Mouse (Mus musculus): Measurements from ENCODE around the gene Ifna7.
"Not testable (repeated sequence)": the region's sequence is repeated elsewhere in the genome, so short reads cannot be mapped to it uniquely, and the experiment has no call there.

Ifna7 gene

DNA sequence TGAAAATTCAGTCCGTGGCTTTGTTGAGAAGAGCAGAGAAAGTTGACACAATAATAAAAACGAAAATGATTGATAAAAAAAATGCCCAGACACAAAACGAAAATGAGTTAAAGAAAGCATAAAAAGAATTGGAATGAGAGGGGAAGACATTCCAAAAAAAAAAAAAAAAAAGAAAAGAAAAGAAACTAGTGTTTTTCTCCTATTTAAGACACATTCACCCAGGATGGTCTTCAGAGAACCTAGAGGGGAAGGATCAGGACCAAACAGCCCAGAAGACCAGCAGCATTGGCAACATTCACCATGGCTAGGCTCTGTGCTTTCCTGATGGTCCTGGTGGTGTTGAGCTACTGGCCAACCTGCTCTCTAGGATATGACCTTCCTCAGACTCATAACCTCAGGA is at the start of gene Ifna7:
Gene Ifna7 (plus strand): TSS at position 301 of the 400 bp plus-strand sequence.
- no peak for DNase-seq (ENCODE audit: low spot score in 2 of 2)

DNA sequence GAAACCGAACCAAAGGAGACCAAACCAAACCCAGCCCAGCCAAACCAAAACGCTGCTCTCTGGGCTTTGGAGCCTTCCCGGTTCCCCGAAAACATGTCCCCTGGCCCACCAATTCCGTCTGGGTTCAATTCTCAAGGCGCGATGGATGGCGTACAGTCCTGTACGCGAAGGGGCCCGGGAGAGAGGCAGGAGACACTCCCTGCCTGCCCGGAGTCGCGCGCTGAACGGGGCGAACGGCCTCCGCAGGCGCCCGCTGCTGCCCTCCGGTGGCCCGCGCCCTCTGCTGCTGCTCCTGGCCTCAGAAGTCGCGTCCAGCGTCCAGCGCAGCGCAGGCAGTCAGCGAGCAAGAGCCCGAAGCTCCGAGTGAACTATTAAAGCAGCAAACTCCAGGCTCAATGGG is 42.5 kb upstream of the Ifna7 start, which contains the start of gene Gm13290:
Gene Gm13290 (plus strand): TSS at position 301 of the 400 bp plus-strand sequence.
- not testable (repeated sequence) for DNase-seq (ENCODE audit: low spot score in 2 of 2)

DNA sequence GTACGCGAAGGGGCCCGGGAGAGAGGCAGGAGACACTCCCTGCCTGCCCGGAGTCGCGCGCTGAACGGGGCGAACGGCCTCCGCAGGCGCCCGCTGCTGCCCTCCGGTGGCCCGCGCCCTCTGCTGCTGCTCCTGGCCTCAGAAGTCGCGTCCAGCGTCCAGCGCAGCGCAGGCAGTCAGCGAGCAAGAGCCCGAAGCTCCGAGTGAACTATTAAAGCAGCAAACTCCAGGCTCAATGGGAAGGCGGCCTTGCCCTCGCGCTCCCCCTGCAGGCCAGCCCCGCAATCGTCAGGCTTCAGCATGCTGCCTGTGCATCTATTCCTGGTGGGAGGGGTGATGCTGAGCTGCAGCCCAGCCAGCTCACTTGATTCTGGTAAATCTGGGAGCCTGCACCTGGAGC is 39.4 kb upstream of the Ifna7 start, which contains the start of gene Gm13289:
Gene Gm13289 (plus strand): TSS at position 301 of the 400 bp plus-strand sequence.
- not testable (repeated sequence) for DNase-seq (ENCODE audit: low spot score in 2 of 2)

DNA sequence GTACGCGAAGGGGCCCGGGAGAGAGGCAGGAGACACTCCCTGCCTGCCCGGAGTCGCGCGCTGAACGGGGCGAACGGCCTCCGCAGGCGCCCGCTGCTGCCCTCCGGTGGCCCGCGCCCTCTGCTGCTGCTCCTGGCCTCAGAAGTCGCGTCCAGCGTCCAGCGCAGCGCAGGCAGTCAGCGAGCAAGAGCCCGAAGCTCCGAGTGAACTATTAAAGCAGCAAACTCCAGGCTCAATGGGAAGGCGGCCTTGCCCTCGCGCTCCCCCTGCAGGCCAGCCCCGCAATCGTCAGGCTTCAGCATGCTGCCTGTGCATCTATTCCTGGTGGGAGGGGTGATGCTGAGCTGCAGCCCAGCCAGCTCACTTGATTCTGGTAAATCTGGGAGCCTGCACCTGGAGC is 36.5 kb upstream of the Ifna7 start, which contains the start of gene Gm13272:
Gene Gm13272 (plus strand): TSS at position 301 of the 400 bp plus-strand sequence.
- DNase-seq (ENCODE audit: low spot score in 2 of 2): not testable (repeated sequence)

DNA sequence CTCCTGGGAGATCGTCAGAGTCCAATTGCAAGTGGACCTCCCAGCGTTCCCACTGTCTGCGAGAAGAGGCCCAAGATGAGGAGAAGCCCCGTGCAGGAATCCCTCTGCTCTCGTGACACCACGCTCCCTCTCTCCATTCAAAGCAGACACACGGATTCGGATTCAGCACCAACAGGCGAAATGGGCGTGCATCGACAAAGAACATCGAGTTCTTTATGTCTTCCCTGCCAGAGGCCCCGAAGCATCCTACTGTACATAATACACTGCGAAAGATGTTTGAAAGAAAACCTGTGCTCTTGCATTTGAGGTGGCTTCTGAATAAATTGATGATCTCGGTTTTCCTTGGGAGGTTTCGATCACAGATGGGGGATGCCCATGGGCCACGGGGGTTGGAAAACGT is 35.7 kb upstream of the Ifna7 start:
- not testable (repeated sequence) for DNase-seq (ENCODE audit: low spot score in 2 of 2)

DNA sequence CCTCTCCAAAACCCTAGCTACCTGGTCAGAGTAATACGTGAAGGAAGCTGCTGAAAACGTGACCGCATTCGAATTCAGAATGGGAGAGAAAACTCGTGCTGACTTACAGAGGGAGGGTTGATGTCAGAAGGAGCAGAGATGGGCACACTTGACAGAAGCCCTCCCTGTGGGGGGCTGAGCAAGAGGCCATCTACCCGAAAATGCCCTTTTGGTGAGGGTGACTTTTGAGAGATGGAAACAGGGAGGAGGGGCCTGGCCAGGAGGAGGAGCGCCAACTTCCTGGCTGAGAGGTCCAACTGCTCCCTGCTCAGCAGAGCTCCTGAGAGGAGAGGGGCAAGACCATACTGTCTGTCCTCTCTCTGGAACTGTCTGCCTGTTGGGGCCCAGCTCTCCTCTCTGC is 34.2 kb upstream of the Ifna7 start, which contains the start of gene Ifnz:
Gene Ifnz (plus strand): TSS at position 301 of the 400 bp plus-strand sequence.
- not testable (repeated sequence) for DNase-seq (ENCODE audit: low spot score in 2 of 2)

DNA sequence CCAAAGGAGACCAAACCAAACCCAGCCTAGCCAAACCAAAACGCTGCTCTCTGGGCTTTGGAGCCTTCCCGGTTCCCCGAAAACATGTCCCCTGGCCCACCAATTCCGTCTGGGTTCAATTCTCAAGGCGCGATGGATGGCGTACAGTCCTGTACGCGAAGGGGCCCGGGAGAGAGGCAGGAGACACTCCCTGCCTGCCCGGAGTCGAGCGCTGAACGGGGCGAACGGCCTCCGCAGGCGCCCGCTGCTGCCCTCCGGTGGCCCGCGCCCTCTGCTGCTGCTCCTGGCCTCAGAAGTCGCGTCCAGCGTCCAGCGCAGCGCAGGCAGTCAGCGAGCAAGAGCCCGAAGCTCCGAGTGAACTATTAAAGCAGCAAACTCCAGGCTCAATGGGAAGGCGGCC is 33.7 kb upstream of the Ifna7 start:
- not testable (repeated sequence) for DNase-seq (ENCODE audit: low spot score in 2 of 2)

DNA sequence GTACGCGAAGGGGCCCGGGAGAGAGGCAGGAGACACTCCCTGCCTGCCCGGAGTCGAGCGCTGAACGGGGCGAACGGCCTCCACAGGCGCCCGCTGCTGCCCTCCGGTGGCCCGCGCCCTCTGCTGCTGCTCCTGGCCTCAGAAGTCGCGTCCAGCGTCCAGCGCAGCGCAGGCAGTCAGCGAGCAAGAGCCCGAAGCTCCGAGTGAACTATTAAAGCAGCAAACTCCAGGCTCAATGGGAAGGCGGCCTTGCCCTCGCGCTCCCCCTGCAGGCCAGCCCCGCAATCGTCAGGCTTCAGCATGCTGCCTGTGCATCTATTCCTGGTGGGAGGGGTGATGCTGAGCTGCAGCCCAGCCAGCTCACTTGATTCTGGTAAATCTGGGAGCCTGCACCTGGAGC is 30.6 kb upstream of the Ifna7 start, which contains the start of gene Gm13276:
Gene Gm13276 (plus strand): TSS at position 301 of the 400 bp plus-strand sequence.
- DNase-seq (ENCODE audit: low spot score in 2 of 2): not testable (repeated sequence)

DNA sequence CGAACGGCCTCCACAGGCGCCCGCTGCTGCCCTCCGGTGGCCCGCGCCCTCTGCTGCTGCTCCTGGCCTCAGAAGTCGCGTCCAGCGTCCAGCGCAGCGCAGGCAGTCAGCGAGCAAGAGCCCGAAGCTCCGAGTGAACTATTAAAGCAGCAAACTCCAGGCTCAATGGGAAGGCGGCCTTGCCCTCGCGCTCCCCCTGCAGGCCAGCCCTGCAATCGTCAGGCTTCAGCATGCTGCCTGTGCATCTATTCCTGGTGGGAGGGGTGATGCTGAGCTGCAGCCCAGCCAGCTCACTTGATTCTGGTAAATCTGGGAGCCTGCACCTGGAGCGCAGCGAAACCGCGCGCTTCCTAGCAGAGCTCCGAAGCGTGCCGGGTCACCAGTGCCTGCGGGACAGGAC is 27.6 kb upstream of the Ifna7 start, which contains the start of gene Gm13277:
Gene Gm13277 (plus strand): TSS at position 231 of the 400 bp plus-strand sequence.
- peak; percentile 63 to 68 for DNase-seq (ENCODE audit: low spot score in 2 of 2)

DNA sequence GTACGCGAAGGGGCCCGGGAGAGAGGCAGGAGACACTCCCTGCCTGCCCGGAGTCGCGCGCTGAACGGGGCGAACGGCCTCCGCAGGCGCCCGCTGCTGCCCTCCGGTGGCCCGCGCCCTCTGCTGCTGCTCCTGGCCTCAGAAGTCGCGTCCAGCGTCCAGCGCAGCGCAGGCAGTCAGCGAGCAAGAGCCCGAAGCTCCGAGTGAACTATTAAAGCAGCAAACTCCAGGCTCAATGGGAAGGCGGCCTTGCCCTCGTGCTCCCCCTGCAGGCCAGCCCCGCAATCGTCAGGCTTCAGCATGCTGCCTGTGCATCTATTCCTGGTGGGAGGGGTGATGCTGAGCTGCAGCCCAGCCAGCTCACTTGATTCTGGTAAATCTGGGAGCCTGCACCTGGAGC is 24.8 kb upstream of the Ifna7 start, which contains the start of gene Gm13278:
Gene Gm13278 (plus strand): TSS at position 301 of the 400 bp plus-strand sequence.
- DNase-seq (ENCODE audit: low spot score in 2 of 2): not testable (repeated sequence)

DNA sequence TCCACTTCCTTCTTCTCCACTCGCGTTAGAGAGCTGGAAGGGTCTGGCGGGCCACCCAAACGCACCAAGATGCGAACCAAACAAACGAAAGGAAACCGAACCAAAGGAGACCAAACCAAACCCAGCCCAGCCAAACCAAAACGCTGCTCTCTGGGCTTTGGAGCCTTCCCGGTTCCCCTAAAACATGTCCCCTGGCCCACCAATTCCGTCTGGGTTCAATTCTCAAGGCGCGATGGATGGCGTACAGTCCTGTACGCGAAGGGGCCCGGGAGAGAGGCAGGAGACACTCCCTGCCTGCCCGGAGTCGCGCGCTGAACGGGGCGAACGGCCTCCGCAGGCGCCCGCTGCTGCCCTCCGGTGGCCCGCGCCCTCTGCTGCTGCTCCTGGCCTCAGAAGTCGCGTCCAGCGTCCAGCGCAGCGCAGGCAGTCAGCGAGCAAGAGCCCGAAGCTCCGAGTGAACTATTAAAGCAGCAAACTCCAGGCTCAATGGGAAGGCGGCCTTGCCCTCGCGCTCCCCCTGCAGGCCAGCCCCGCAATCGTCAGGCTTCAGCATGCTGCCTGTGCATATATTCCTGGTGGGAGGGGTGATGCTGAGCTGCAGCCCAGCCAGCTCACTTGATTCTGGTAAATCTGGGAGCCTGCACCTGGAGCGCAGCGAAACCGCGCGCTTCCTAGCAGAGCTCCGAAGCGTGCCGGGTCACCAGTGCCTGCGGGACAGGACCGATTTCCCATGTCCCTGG is 21.9 kb upstream of the Ifna7 start, which contains the start of gene Gm13275:
Gene Gm13275 (plus strand): TSS at position 552 of the 740 bp plus-strand sequence.
- DNase-seq (ENCODE audit: low spot score in 2 of 2): peak; percentile 74 to 77

DNA sequence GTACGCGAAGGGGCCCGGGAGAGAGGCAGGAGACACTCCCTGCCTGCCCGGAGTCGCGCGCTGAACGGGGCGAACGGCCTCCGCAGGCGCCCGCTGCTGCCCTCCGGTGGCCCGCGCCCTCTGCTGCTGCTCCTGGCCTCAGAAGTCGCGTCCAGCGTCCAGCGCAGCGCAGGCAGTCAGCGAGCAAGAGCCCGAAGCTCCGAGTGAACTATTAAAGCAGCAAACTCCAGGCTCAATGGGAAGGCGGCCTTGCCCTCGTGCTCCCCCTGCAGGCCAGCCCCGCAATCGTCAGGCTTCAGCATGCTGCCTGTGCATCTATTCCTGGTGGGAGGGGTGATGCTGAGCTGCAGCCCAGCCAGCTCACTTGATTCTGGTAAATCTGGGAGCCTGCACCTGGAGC is 18.9 kb upstream of the Ifna7 start, which contains the start of gene Gm13279:
Gene Gm13279 (plus strand): TSS at position 301 of the 400 bp plus-strand sequence.
- not testable (repeated sequence) for DNase-seq (ENCODE audit: low spot score in 2 of 2)

DNA sequence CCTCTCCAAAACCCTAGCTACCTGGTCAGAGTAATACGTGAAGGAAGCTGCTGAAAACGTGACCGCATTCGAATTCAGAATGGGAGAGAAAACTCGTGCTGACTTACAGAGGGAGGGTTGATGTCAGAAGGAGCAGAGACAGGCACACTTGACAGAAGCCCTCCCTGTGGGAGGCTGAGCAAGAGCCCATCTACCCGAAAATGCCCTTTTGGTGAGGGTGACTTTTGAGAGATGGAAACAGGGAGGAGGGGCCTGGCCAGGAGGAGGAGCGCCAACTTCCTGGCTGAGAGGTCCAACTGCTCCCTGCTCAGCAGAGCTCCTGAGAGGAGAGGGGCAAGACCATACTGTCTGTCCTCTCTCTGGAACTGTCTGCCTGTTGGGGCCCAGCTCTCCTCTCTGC is 16.7 kb upstream of the Ifna7 start, which contains the start of gene Gm13285:
Gene Gm13285 (plus strand): TSS at position 301 of the 400 bp plus-strand sequence.
- DNase-seq (ENCODE audit: low spot score in 2 of 2): not testable (repeated sequence)

DNA sequence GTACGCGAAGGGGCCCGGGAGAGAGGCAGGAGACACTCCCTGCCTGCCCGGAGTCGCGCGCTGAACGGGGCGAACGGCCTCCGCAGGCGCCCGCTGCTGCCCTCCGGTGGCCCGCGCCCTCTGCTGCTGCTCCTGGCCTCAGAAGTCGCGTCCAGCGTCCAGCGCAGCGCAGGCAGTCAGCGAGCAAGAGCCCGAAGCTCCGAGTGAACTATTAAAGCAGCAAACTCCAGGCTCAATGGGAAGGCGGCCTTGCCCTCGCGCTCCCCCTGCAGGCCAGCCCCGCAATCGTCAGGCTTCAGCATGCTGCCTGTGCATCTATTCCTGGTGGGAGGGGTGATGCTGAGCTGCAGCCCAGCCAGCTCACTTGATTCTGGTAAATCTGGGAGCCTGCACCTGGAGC is 13.1 kb upstream of the Ifna7 start, which contains the start of gene Gm13287:
Gene Gm13287 (plus strand): TSS at position 301 of the 400 bp plus-strand sequence.
- not testable (repeated sequence) for DNase-seq (ENCODE audit: low spot score in 2 of 2)

DNA sequence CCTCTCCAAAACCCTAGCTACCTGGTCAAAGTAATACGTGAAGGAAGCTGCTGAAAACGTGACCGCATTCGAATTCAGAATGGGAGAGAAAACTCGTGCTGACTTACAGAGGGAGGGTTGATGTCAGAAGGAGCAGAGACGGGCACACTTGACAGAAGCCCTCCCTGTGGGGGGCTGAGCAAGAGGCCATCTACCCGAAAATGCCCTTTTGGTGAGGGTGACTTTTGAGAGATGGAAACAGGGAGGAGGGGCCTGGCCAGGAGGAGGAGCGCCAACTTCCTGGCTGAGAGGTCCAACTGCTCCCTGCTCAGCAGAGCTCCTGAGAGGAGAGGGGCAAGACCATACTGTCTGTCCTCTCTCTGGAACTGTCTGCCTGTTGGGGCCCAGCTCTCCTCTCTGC is 10.8 kb upstream of the Ifna7 start, which contains the start of gene Gm13288:
Gene Gm13288 (plus strand): TSS at position 301 of the 400 bp plus-strand sequence.
- DNase-seq (ENCODE audit: low spot score in 2 of 2): not testable (repeated sequence)

DNA sequence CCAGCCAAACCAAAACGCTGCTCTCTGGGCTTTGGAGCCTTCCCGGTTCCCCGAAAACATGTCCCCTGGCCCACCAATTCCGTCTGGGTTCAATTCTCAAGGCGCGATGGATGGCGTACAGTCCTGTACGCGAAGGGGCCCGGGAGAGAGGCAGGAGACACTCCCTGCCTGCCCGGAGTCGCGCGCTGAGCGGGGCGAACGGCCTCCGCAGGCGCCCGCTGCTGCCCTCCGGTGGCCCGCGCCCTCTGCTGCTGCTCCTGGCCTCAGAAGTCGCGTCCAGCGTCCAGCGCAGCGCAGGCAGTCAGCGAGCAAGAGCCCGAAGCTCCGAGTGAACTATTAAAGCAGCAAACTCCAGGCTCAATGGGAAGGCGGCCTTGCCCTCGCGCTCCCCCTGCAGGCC is 10.3 kb upstream of the Ifna7 start:
- peak; percentile 11 to 21 for DNase-seq (ENCODE audit: low spot score in 2 of 2)

DNA sequence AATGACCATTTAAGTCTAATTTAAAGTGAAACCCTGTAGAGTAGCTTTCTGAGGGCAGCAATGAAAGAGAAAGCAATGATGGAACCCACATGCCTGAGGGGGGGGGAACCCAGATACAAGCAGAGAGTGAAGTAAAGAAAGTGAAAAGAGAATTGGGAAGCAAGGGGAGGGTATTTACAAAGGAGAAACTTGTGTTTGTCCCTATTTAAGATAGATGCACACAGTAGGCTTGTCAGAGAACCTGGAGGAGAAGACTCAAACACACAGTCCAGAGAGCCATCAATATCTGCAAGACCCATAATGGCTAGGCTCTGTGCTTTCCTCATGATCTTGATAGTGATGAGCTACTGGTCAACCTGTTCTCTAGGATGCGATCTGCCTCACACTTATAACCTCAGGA is 3.6 kb downstream of the Ifna7 start, which contains the start of gene Ifna11:
Gene Ifna11 (plus strand): TSS at position 301 of the 400 bp plus-strand sequence.
- DNase-seq (ENCODE audit: low spot score in 2 of 2): no peak

DNA sequence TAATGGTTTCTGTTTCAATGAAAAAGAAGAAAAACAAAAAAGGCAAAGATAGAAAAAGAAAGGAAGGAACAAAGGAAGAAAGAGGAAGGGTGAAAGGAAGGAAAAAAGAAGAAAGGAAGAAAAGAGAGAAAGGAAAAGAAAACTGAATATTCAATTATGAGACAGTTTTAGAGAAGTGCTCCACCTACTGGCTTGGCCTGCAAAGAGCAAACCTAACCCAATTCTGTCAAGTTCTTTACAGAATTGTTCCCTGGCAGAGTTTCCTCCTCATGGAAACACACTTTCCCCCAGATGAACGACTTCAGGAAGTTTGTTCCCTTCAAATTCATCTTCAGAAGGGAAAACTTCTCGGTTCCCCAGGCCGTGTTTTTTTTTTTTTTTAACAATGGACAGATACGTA is 7.0 kb downstream of the Ifna7 start:
- DNase-seq (ENCODE audit: low spot score in 2 of 2): no peak

DNA sequence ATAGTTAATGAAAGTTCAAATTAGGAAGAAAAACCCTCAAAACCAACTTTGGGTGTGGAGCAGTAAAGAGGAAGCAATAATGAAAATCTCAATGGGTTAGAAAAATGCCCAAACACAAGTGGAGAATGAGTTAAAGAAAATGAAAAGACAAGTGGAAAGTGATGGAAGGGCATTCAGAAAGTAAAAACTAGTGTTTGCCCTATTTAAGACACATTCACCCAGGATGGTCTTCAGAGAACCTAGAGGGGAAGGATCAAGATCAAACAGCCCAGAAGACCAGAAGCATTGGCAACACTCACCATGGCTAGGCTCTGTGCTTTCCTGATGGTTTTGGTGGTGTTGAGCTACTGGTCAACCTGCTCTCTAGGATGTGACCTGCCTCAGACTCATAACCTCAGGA is 11.1 kb downstream of the Ifna7 start, which contains the start of gene Ifna6:
Gene Ifna6 (plus strand): TSS at position 301 of the 400 bp plus-strand sequence.
- DNase-seq (ENCODE audit: low spot score in 2 of 2): not testable (repeated sequence)

DNA sequence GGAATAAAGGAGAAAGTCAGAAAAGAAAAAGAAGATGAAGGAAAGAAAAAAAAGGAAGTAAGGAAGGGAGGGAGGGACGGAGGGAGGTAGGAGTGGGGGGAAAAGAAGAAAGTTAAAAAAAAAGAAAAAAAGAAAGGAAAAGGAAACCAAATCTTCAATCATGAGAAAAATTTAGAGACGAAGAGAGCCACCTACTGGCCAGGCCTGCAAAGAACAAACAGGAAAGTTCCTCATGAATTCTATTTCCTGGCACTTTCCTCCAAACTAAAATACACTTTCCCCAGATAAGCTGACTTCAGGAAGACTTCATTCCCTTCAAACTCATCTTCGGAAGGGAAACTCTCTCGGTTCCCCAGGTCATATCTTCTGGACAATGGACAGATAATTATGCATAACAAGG is 14.5 kb downstream of the Ifna7 start:
- peak in 1 of 2 experiments; percentile 24 for DNase-seq (ENCODE audit: low spot score in 2 of 2)

DNA sequence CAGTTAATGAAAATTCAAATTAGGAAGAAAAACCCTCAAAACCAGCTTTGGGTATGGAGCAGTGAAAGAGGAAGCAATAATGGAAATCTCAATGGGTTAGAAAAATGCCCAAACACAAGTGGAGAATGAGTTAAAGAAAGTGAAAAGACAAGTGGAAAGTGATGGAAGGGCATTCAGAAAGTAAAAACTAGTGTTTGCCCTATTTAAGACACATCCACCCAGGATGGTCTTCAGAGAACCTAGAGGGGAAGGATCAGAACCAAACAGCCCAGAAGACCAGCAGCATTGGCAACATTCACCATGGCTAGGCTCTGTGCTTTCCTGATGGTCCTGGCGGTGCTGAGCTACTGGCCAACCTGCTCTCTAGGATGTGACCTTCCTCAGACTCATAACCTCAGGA is 19.2 kb downstream of the Ifna7 start, which contains the start of gene Ifna5:
Gene Ifna5 (plus strand): TSS at position 301 of the 400 bp plus-strand sequence.
- DNase-seq (ENCODE audit: low spot score in 2 of 2): not testable (repeated sequence)

DNA sequence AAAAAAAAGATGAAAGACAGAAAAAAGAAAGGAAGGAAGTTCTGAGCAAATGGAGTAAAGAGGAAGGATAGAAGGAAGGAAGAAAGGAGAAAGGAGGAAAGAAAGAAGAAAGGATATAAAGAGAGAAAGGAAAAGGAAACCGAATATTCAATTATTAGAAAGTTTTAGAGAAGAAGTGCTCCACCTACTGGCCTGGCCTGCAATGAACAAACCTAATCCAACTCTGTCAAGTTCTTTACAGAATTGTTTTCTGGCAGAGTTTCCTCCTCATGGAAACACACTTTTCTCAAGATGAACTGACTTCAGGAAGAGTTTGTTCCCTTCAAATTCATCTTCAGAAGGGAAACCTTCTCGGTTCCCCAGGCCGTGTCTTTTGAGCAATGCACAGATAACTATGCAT is 22.8 kb downstream of the Ifna7 start:
- no peak for DNase-seq (ENCODE audit: low spot score in 2 of 2)

Measured in natural killer cell, adult 2 months (primary cell).